Mouse (Mus musculus) hindbrain, embryonic 15.5 days (tissue): ENCODE measurements at regions not wholly inside any gene's neighbourhood (a gene's known extent, or its start where the extent isn't known, plus 50 kb on each side); places are given as distances from the start of the nearest gene placed in this dataset.

Experiments
- ATAC-seq: fragments of 200-750 bp; cut with Nextera tagmentation; 2 replicates; pipeline ENCODE4 v1.8.0; 2017; ENCODE audit warnings: low read depth, moderate number of reproducible peaks, moderate TSS enrichment; ENCODE audit not compliant: low FRiP score
- H3K27ac ChIP-seq: fragments of 300-500 bp; sonication (generic); replicated peaks from 2 replicates; pipeline ENCODE4 v1.5.1; 2015; ENCODE audit warnings: mild to moderate bottlenecking, inconsistent platforms
- H3K27me3 ChIP-seq: fragments of 300-500 bp; sonication (generic); 2 replicates; pipeline ENCODE4 v1.6.1; 2015; ENCODE audit warnings: control low read depth, inconsistent platforms
- H3K36me3 ChIP-seq: fragments of 300-500 bp; sonication (generic); 2 replicates; pipeline ENCODE4 v1.6.1; 2015; ENCODE audit warnings: control low read depth, inconsistent platforms
- H3K4me1 ChIP-seq: fragments of 300-500 bp; sonication (generic); replicated peaks from 2 replicates; pipeline ENCODE4 v1.6.1; 2015; ENCODE audit warnings: control low read depth, inconsistent platforms
- H3K4me2 ChIP-seq: fragments of 300-500 bp; sonication (generic); 2 replicates; pipeline ENCODE4 v1.6.1; 2015; ENCODE audit warnings: moderate library complexity, mild to moderate bottlenecking, inconsistent platforms
- H3K4me3 ChIP-seq: fragments of 300-500 bp; sonication (generic); 2 replicates; pipeline ENCODE4 v1.5.1; 2015; ENCODE audit warnings: mild to moderate bottlenecking, inconsistent platforms
- H3K9ac ChIP-seq: fragments of 300-500 bp; sonication (generic); 2 replicates; pipeline ENCODE4 v1.6.1; 2015; ENCODE audit warnings: inconsistent platforms
- H3K9me3 ChIP-seq: fragments of 300-500 bp; sonication (generic); 2 replicates; pipeline ENCODE4 v1.6.1; 2016; ENCODE audit warnings: control low read depth, inconsistent platforms
- WGBS: fragments of 180-500 bp; shearing (Covaris S2); methylation state at CpG from one replicate; pipeline ENCODE4 v1.1.7; 2015; 5-methylcytosine and 5-hydroxymethylcytosine counted together

DNA sequence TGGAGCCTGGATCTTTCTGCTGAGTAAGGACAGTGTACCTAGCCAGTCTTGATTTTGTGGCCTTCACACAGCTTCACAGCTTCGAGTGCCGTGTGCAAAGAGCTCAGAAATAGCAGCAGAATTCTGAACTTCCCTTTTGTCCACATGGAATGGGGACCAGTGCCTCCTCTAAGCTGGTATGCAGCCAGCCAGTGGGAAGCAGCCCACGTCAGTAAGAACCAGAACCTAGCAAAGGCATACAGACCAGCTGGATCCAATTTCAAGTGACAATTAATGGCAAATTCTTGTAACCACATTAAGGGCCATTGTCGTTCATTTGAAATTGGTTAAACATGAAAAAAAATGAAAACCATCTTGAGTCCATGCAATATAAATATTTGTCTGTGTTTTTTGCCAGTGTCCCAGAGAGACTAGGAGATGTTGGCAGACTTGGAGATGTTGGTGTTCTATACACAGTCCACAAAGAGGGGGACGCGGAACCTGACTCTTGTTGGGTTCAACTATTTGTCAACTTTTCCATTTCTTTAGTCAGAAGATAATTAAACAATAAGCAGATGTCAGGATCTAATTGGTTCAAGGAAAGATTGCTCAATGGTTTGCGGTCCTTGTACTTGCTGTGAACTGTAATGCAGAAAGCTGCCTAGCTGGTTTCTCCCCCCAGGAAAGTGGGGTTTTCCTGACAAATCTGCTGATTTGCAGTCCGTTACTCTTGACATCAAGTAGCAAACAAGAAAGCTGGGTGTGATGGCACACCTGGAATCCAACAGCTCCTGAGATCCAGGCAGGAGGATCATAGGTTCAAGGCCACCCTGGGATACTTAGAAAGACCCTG is 125.1 kb downstream of the Rplp1 start:
- no peak for ATAC-seq

GRCm38 (mm10) chr9:61781469-61781868 is 132.9 kb downstream of the Rplp1 start:
- H3K36me3 ChIP-seq, result no peaks in the 10 kb centered on the region
- ATAC-seq, result no peak
- H3K4me2 ChIP-seq, result no peak overlapping the region
- H3K27ac ChIP-seq, result no peak overlapping the region
- no peak overlapping the region for H3K4me3 ChIP-seq
- no peak overlapping the region for H3K9ac ChIP-seq
- H3K4me1 ChIP-seq, result no peaks in the 10 kb centered on the region
- 0 out of 2 replicates have a peak, but pooled peaks cover 3% of the 10 kb centered on the region for H3K27me3 ChIP-seq
- no peaks in the 10 kb centered on the region for H3K9me3 ChIP-seq
- 87% methylated on average over 8 of the region's 8 CpGs for WGBS

More for the DNA sequence above, 125.1 kb downstream of the Rplp1 start:
- no peak overlapping the region for H3K9ac ChIP-seq
- H3K4me2 ChIP-seq, result no peak overlapping the region
- H3K4me1 ChIP-seq, result no peaks in the 10 kb centered on the region
- 79% methylated on average over 8 of the region's 8 CpGs for WGBS
- no peak overlapping the region for H3K27ac ChIP-seq
- no peaks in the 10 kb centered on the region for H3K36me3 ChIP-seq
- no peaks in the 10 kb centered on the region for H3K9me3 ChIP-seq
- H3K4me3 ChIP-seq, result no peak overlapping the region
- no peaks in the 10 kb centered on the region for H3K27me3 ChIP-seq

DNA sequence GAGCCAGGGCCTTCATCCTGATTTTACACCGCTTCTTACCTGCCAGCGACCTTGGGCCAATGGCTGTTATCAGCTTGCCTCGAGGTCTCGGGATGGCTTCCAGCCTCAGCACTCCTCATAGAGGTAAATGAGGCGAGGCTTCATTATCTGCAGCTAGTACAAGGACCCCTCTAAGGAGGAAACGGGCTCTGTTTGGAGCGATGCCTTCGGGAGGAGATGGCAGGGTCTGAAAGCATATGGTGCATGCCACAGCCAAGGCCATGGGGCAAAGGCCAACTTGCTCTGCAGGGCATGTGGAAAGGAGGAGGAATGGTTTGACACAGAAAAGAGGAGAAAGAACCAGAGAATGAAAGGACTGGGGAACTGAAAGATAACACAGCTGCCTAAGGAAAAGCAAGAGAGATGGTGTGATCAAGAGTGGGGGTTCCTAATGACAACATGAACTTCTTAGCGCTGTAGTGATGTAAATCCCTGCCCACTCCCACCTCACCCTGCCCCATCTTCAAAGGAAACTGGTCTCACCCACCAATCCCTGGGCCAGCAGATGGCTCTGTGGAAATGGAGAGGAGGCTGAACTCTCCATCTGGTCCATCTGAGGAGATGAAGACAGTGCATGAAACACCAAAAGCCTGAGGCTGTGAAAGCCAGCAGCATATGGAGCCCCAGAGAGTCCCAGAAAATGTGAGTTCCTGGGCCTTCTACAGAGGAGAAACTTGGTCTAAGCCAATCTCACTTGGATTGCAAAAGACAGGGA is 134.0 kb downstream of the Rplp1 start:
- WGBS, result 70% methylated on average over 9 of the region's 9 CpGs
- H3K27ac ChIP-seq, result no peak overlapping the region

DNA sequence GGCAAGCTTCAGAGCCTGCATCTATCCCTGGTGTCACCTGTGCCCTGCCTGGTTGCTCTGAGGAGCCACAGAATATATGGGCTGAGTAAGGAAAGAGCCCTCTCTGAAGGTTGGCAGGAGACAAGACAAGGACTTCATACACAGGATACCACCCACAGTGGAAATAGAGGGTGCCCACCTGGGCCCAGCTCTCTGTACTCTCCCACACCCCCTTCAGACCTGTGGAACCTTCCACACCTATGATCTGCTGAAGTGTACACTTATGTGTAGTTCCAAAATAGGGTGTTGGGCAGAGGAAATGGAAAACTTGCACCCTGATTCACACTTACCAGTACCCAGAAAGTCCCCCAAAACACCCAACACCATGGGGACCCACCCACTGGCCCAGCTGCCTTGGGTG is 135.2 kb downstream of the Rplp1 start:
- H3K27me3 ChIP-seq, result 0 out of 2 replicates have a peak, but pooled peaks cover 3% of the 10 kb centered on the region
- H3K9me3 ChIP-seq, result no peaks in the 10 kb centered on the region
- no peaks in the 10 kb centered on the region for H3K4me1 ChIP-seq
- ATAC-seq, result no peak
- no peaks in the 10 kb centered on the region for H3K36me3 ChIP-seq
- no peak overlapping the region for H3K4me3 ChIP-seq
- H3K9ac ChIP-seq, result no peak overlapping the region
- H3K27ac ChIP-seq, result no peak overlapping the region
- H3K4me2 ChIP-seq, result no peak overlapping the region

More for the DNA sequence above, 134.0 kb downstream of the Rplp1 start:
- no peak for ATAC-seq
- H3K27me3 ChIP-seq, result 0 out of 2 replicates have a peak, but pooled peaks cover 3% of the 10 kb centered on the region
- no peaks in the 10 kb centered on the region for H3K9me3 ChIP-seq
- no peak overlapping the region for H3K4me2 ChIP-seq
- H3K4me1 ChIP-seq, result no peaks in the 10 kb centered on the region
- H3K4me3 ChIP-seq, result no peak overlapping the region
- H3K9ac ChIP-seq, result no peak overlapping the region
- no peaks in the 10 kb centered on the region for H3K36me3 ChIP-seq

GRCm38 (mm10) chr9:61776446-61776845 is 137.9 kb downstream of the Rplp1 start:
- Histone ChIP-seq H3K4me3 (no peak overlapping the region), H3K27ac (no peak overlapping the region), H3K9ac (no peak overlapping the region), H3K36me3 (no peaks in the 10 kb centered on the region), H3K4me2 (no peak overlapping the region), H3K4me1 (no peaks in the 10 kb centered on the region), H3K9me3 (no peaks in the 10 kb centered on the region), H3K27me3 (no peaks in the 10 kb centered on the region)
- WGBS, result 96% methylated on average over 2 of the region's 2 CpGs
- no peak for ATAC-seq

GRCm38 (mm10) chr9:61770207-61770955 is 144.0 kb downstream of the Rplp1 start:
- Histone ChIP-seq H3K9ac (no peak overlapping the region), H3K27ac (no peak overlapping the region), H3K4me3 (no peak overlapping the region), H3K4me1 (no peaks in the 10 kb centered on the region), H3K36me3 (no peaks in the 10 kb centered on the region), H3K9me3 (no peaks in the 10 kb centered on the region), H3K27me3 (no peaks in the 10 kb centered on the region), H3K4me2 (no peak overlapping the region)
- 73% methylated on average over 17 of the region's 17 CpGs for WGBS
- ATAC-seq, result no peak; the same call in 1 of the 2 replicates

DNA sequence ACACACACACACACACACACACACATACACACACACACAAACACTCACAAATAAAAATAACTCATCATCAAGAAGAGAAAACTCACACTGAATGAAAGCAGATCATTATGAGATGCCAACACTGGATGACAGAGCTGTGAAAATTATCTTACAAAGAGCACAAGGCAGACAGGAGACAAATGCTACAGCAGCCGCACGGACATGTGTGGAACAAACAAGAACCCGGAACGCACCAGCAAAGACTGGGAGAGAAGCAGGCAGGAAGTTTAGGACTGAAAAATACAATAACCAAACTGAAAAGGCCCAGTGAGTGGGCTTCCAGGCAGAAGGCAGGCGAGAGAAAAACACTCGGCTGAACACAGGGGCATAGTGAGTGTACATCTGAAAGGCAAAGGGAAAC is 148.2 kb downstream of the Rplp1 start:
- Histone ChIP-seq H3K4me1 (no peaks in the 10 kb centered on the region), H3K27ac (no peak overlapping the region), H3K4me2 (no peak overlapping the region), H3K9ac (no peak overlapping the region), H3K36me3 (no peaks in the 10 kb centered on the region), H3K27me3 (no peaks in the 10 kb centered on the region), H3K4me3 (no peak overlapping the region), H3K9me3 (no peaks in the 10 kb centered on the region)
- no peak for ATAC-seq
- WGBS, result 81% methylated on average over 6 of the region's 6 CpGs

GRCm38 (mm10) chr9:61765366-61765765 is 149.0 kb downstream of the Rplp1 start:
- Histone ChIP-seq H3K9me3 (no peaks in the 10 kb centered on the region), H3K27ac (no peak overlapping the region), H3K4me1 (0 out of 2 replicates have a peak, but pooled peaks cover 3% of the 10 kb centered on the region), H3K27me3 (no peaks in the 10 kb centered on the region), H3K36me3 (no peaks in the 10 kb centered on the region), H3K9ac (no peak overlapping the region), H3K4me3 (no peak overlapping the region), H3K4me2 (no peak overlapping the region)
- ATAC-seq, result no peak
- WGBS, result 44% methylated on average over 5 of the region's 5 CpGs

- Histone ChIP-seq H3K4me1 (peaks cover 33% of the 10 kb centered on the region), H3K4me3 (no peak overlapping the region), H3K27me3 (no peaks in the 10 kb centered on the region), H3K9ac (no peak overlapping the region), H3K9me3 (no peaks in the 10 kb centered on the region), H3K4me2 (no peak overlapping the region), H3K36me3 (no peaks in the 10 kb centered on the region), H3K27ac (no peak overlapping the region)
- WGBS, result 87% methylated on average over 3 of the region's 3 CpGs
- ATAC-seq, result no peak
These were observed 156.5 kb downstream of the Rplp1 start for GRCm38 (mm10) chr9:61757806-61758205.

- peaks cover 33% of the 10 kb centered on the region for H3K4me1 ChIP-seq
- peak; percentile 89 for ATAC-seq
- 24% methylated on average over 24 of the region's 24 CpGs for WGBS
- no peak overlapping the region for H3K4me3 ChIP-seq
- H3K4me2 ChIP-seq, result peak overlapping the region; percentile 31
- H3K9ac ChIP-seq, result no peak overlapping the region
- no peaks in the 10 kb centered on the region for H3K9me3 ChIP-seq
- H3K27ac ChIP-seq, result peak overlapping the region; percentile 66
- no peaks in the 10 kb centered on the region for H3K27me3 ChIP-seq
- H3K36me3 ChIP-seq, result no peaks in the 10 kb centered on the region
These were observed 157.5 kb downstream of the Rplp1 start for GRCm38 (mm10) chr9:61756801-61757342.

DNA sequence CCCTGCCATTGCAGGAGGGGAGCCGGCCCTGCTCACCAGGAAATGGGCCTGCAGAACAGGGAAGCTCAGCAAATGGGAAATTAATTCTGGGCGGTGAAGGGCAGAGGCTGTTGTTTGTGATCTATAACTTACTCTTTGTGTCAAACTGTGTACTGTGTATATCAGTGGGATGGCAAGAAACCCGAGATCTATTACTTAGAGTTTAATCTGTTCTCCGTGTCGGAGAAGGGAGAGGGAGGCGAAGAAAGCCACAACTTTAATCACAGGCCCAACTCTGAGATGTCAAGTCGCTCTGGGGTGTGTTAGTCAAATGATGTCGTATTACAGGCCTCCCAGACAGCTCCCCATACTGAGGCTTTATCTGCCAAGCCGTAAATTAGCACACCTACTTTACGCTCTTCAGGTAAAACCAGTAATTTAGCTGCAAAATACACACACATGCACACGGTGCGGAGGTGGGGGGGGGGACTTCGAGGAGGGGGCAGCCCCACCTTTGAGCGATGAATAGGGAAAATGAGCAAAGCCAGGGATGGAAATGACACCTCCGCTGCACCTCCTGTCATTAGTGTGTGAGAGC is 158.0 kb downstream of the Rplp1 start:
- Histone ChIP-seq H3K4me1 (peaks cover 33% of the 10 kb centered on the region), H3K27ac (peak overlapping the region; percentile 66), H3K9me3 (no peaks in the 10 kb centered on the region), H3K4me2 (peak overlapping the region; percentile 31; the same call in 1 of the 2 replicates), H3K4me3 (no peak overlapping the region), H3K27me3 (no peaks in the 10 kb centered on the region), H3K36me3 (no peaks in the 10 kb centered on the region), H3K9ac (no peak overlapping the region)
- WGBS, result 32% methylated on average over 15 of the region's 15 CpGs
- ATAC-seq, result no peak; the same call in none of the 2 replicates
